Mouse (Mus musculus) ES-E14 (cell line): ENCODE measurements around the gene Itpr2. TPM values are rescaled to one million over a fixed set of nuclear protein-coding genes. Genes with fewer than 3 reads are reported as not detected.

ENCODE experiments used
- DNase-seq: peaks from one replicate; pipeline ENCODE4 v3.0.0-alpha.2; 2013; ENCODE audit warnings: low read depth, low spot score
- H3K27ac ChIP-seq: 2 replicates; pipeline ENCODE4 v1.5.1; 2012; ENCODE audit warnings: low read depth, mild to moderate bottlenecking, low read length, moderate library complexity, mixed read lengths; ENCODE audit not compliant: poor library complexity, insufficient read depth, severe bottlenecking
- H3K36me3 ChIP-seq: 2 replicates; pipeline ENCODE4 v1.6.1; 2012; ENCODE audit warnings: mild to moderate bottlenecking, low read length, moderate library complexity, mixed read lengths; ENCODE audit not compliant: control insufficient read depth, poor library complexity, insufficient read depth, severe bottlenecking
- H3K4me1 ChIP-seq, 2 experiments: fragments of 150-350 bp in 1 of 2; sonication (generic) in 1 of 2; 2 replicates each; pipeline ENCODE4 v1.6.1; 2012; ENCODE audit warnings: low read length in 2 of 2, mild to moderate bottlenecking in 1 of 2, mixed read lengths in 1 of 2; ENCODE audit not compliant: control insufficient read depth in 2 of 2, insufficient read depth in 2 of 2, poor library complexity in 1 of 2
- H3K4me3 ChIP-seq, 2 experiments: fragments of 150-350 bp in 1 of 2; sonication (generic) in 1 of 2; 2 replicates each; pipeline ENCODE4 v1.5.1; 2012; ENCODE audit warnings: low read length in 2 of 2, low read depth in 1 of 2, mild to moderate bottlenecking in 1 of 2, mixed read lengths in 1 of 2; ENCODE audit not compliant: insufficient read depth in 1 of 2, poor library complexity in 1 of 2, severe bottlenecking in 1 of 2
- H3K9ac ChIP-seq: 2 replicates; pipeline ENCODE4 v1.6.1; 2012; ENCODE audit warnings: low read depth, mild to moderate bottlenecking, low read length, mixed read lengths; ENCODE audit not compliant: poor library complexity, insufficient read depth, severe bottlenecking
- H3K9me3 ChIP-seq: fragments of 150-350 bp; sonication (generic); 2 replicates; pipeline ENCODE4 v1.6.1; 2012; ENCODE audit warnings: low read depth, mild to moderate bottlenecking, low read length; ENCODE audit not compliant: control insufficient read depth, insufficient read depth
- CHD2 ChIP-seq: IDR thresholded peaks from 2 replicates; pipeline ENCODE4 v1.6.1; 2014; ENCODE audit warnings: mild to moderate bottlenecking, low read depth, low read length, inconsistent platforms
- HCFC1 ChIP-seq: IDR thresholded peaks from 2 replicates; pipeline ENCODE4 v1.6.1; 2012; ENCODE audit warnings: low read length, inconsistent platforms, borderline replicate concordance; ENCODE audit not compliant: insufficient read depth
- MAFK ChIP-seq: IDR thresholded peaks from 2 replicates; pipeline ENCODE4 v1.6.1; 2014; ENCODE audit warnings: mild to moderate bottlenecking, low read depth, low read length, inconsistent platforms; ENCODE audit not compliant: insufficient read depth
- ZC3H11A ChIP-seq: IDR thresholded peaks from 2 replicates; pipeline ENCODE4 v1.6.1; 2012; ENCODE audit warnings: low read depth, mild to moderate bottlenecking, inconsistent platforms, low read length, borderline replicate concordance
- ZNF384 ChIP-seq: IDR thresholded peaks from 2 replicates; pipeline ENCODE4 v1.6.1; 2012; ENCODE audit warnings: low read depth, low read length, inconsistent platforms
- in situ Hi-C, 2 experiments: fragments of 600-800 bp; cut with MboI; formaldehyde crosslinking; loops; one replicate each; pipeline ENCODE4 v1.15.1; 2025; ENCODE audit warnings: low sequenced_read_pairs in 2 of 2, inconsistent platforms in 1 of 2; ENCODE audit not compliant: unreplicated experiment in 2 of 2
- total RNA-seq: library from RNA; depleted of rRNA; stranded (reverse); fragments of 300-350 nt; gene quantifications from 2 replicates; pipeline ENCODE4 v1.2.3, GENCODE M21; 2012

Gene Itpr2
- total RNA-seq, 1 experiment = 1.5 TPM

DNA sequence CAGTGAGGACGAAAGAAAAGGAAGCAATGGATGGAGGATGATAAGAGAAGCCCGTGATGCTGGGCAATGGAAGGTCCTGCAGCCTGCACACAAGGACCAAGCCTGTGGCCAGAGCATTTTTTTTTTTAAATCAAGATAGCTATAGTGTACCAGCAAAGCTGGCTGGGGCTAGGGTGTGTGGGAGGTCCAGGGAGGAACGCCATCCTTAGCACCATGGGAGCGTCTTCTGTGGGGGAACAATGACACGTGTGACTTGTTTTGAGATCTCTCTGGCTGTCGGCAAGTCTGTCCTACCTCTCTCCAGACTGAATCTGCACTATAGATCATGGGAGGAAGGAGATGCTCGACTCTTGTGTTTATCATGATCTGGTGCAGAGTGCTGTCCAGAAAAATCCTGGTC, 365.8 kb downstream of the Itpr2 start:
- Histone ChIP-seq H3K9me3 (no peaks in the 10 kb centered on the region), H3K4me1 (no peaks in the 10 kb centered on the region), H3K9ac (no peak overlapping the region), H3K27ac (no peak overlapping the region), H3K36me3 (no peaks in the 10 kb centered on the region), H3K4me3 (no peak overlapping the region)
- no peak for TF ChIP-seq MAFK
- no peak for TF ChIP-seq CHD2
- no peak for TF ChIP-seq ZNF384
- no peak for TF ChIP-seq ZC3H11A
- no peak for TF ChIP-seq HCFC1
- in situ Hi-C loops = no loop called here
- no peak for DNase-seq

DNA sequence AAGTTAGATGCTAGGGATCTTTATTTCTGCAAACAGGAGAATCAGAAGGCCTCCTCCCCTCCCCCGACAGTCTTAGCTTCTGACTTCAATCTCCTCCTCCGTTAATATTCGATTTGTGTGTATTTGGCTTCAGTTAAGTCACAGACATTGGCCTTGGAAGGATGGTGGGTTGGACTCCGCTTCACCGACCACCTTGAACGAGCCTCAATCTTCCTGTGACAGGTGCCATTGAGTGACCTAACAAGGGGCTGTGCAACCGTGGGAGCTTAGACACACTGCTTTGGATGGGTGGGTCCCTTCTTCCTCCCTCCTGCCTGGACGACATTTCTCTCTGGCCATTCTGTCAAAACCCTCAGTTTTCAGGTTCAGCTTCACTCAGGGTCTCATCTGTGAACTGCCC, 366.7 kb downstream of the Itpr2 start:
- no peak overlapping the region for H3K27ac ChIP-seq
- TF ChIP-seq CHD2 = no peak
- no peak for TF ChIP-seq ZC3H11A
- TF ChIP-seq MAFK = no peak
- no peak for TF ChIP-seq HCFC1
- TF ChIP-seq ZNF384 = no peak
- in situ Hi-C loops = no loop called here
- no peaks in the 10 kb centered on the region for H3K4me1 ChIP-seq
- H3K4me3 ChIP-seq = no peak overlapping the region
- H3K9me3 ChIP-seq = no peaks in the 10 kb centered on the region
- DNase-seq = no peak
- no peak overlapping the region for H3K9ac ChIP-seq
- H3K36me3 ChIP-seq = no peaks in the 10 kb centered on the region

DNA sequence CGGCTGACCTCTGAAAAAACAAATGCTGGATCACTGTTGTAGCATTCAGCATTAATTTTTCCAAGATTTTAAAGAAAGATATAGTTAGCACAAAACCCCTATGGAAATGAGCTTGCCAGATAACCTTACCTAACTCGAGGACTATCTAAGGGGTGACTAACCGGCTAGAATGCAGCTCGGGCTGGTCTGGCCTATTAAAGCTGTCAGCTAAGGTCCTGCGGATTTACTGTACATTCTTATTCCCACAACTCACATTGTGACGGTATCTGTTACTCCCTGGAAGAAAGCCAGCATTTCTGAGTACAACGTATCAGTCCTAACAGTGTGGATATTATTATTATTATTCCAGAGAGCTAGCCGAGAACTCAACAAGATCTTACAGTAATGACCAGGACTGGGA, 368.1 kb downstream of the Itpr2 start:
- TF ChIP-seq ZNF384 (no peak), CHD2 (no peak), MAFK (no peak), ZC3H11A (no peak), HCFC1 (no peak)
- H3K4me3 ChIP-seq = no peak overlapping the region
- no peaks in the 10 kb centered on the region for H3K4me1 ChIP-seq
- no peak for DNase-seq
- H3K36me3 ChIP-seq = no peaks in the 10 kb centered on the region
- in situ Hi-C loops = no loop called here
- no peaks in the 10 kb centered on the region for H3K9me3 ChIP-seq
- H3K27ac ChIP-seq = no peak overlapping the region
- no peak overlapping the region for H3K9ac ChIP-seq

DNA sequence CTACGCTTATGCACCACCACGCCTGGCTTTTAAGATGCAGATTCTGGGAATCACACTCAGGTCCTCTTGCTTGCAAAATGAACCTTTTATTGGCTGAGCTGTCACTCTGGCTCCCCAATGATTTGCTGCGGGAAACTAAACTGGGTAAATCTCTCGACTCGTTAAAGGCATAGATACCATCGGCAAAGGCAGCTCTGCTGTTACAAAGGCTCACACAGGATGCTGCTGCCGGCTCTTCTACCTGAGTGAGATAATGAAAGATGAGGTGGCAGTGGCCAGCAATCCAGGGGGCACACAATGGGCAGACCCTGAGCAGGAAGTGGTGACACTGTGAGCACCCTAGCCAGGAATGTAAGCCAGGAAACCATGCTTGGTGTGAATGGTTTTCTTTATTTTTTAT, 373.0 kb downstream of the Itpr2 start:
- H3K9ac ChIP-seq = no peak overlapping the region
- H3K4me1 ChIP-seq = no peaks in the 10 kb centered on the region
- H3K36me3 ChIP-seq = no peaks in the 10 kb centered on the region
- H3K27ac ChIP-seq = no peak overlapping the region
- TF ChIP-seq ZNF384 (no peak), ZC3H11A (no peak), HCFC1 (no peak), CHD2 (no peak), MAFK (no peak)
- in situ Hi-C loops = no loop called here
- no peak overlapping the region for H3K4me3 ChIP-seq
- no peak for DNase-seq
- no peaks in the 10 kb centered on the region for H3K9me3 ChIP-seq
